Mouse (Mus musculus): Measurements from ENCODE around the gene Kcnk6. TPM values are rescaled to one million over a fixed set of nuclear protein-coding genes. Genes with fewer than 3 reads are reported as not detected.
"Not testable (repeated sequence)": the region's sequence is repeated elsewhere in the genome, so short reads cannot be mapped to it uniquely, and the experiment has no call there.

The Kcnk6 gene
- polyA plus RNA-seq, 1 experiment from 2014 or later, result 1.6 TPM

- H3K9ac ChIP-seq (ENCODE audit: low read length); H3K36me3 ChIP-seq (ENCODE audit: control insufficient read depth, insufficient read depth, low read length); H3K4me3 ChIP-seq (ENCODE audit: low read length); H3K4me2 ChIP-seq (ENCODE audit: low read depth, low read length); H3K27me3 ChIP-seq (ENCODE audit: control insufficient read depth, insufficient read depth, low read depth, low read length); ATAC-seq (ENCODE audit: low read depth); H3K27ac ChIP-seq (ENCODE audit: low read length); H3K9me3 ChIP-seq (ENCODE audit: control insufficient read depth, low read length): not testable (repeated sequence)
- 83% methylated on average over 4 of the region's 4 CpGs for WGBS
- peaks cover 14% of the 10 kb centered on the region for H3K4me1 ChIP-seq (replicated peaks; ENCODE audit: control insufficient read depth, insufficient read depth, low read length)
These were observed 51.0 kb downstream of the Kcnk6 start for GRCm38 (mm10) chr7:29181323-29181722.

GRCm38 (mm10) chr7:29180854-29181236 is 51.5 kb downstream of the Kcnk6 start:
- Histone ChIP-seq H3K4me3 (ENCODE audit: low read length) (peak overlapping the region; percentile 75), H3K9ac (ENCODE audit: low read length) (no peak overlapping the region), H3K4me1 (replicated peaks; ENCODE audit: control insufficient read depth, insufficient read depth, low read length) (peaks cover 14% of the 10 kb centered on the region), H3K27me3 (ENCODE audit: control insufficient read depth, insufficient read depth, low read depth, low read length) (no peaks in the 10 kb centered on the region), H3K27ac (ENCODE audit: low read length) (no peak overlapping the region), H3K4me2 (ENCODE audit: low read depth, low read length) (peak overlapping the region; percentile 51), H3K36me3 (ENCODE audit: control insufficient read depth, insufficient read depth, low read length) (peaks cover 8% of the 10 kb centered on the region), H3K9me3 (ENCODE audit: control insufficient read depth, low read length) (no peaks in the 10 kb centered on the region)
- WGBS, result 36% methylated on average over 5 of the region's 5 CpGs
- ATAC-seq (ENCODE audit: low read depth), result no peak

- peak within 1 kb of the TSS; percentile 92 for H3K4me2 ChIP-seq (ENCODE audit: low read depth, low read length)
- H3K36me3 ChIP-seq (ENCODE audit: control insufficient read depth, insufficient read depth, low read length), result peaks cover 12% of the 10 kb centered on the region
- under 1% methylated on average over 61 of the region's 62 CpGs for WGBS
- no peaks in the 10 kb centered on the region for H3K27me3 ChIP-seq (ENCODE audit: control insufficient read depth, insufficient read depth, low read depth, low read length)
- H3K9ac ChIP-seq (ENCODE audit: low read length), result peak within 1 kb of the TSS; percentile 87
- peak; percentile 97 for ATAC-seq (ENCODE audit: low read depth)
- no peaks in the 10 kb centered on the region for H3K9me3 ChIP-seq (ENCODE audit: control insufficient read depth, low read length)
- H3K4me1 ChIP-seq (replicated peaks; ENCODE audit: control insufficient read depth, insufficient read depth, low read length), result peaks cover 14% of the 10 kb centered on the region
- peak within 1 kb of the TSS; percentile 75 for H3K4me3 ChIP-seq (ENCODE audit: low read length)
- H3K27ac ChIP-seq (ENCODE audit: low read length), result peak within 1 kb of the TSS; percentile 75
These were observed 52.0 kb downstream of the Kcnk6 start, which contains the start of gene Psmd8 for GRCm38 (mm10) chr7:29180077-29180853. Gene Psmd8 (minus strand): TSS chr7:29180701.

DNA sequence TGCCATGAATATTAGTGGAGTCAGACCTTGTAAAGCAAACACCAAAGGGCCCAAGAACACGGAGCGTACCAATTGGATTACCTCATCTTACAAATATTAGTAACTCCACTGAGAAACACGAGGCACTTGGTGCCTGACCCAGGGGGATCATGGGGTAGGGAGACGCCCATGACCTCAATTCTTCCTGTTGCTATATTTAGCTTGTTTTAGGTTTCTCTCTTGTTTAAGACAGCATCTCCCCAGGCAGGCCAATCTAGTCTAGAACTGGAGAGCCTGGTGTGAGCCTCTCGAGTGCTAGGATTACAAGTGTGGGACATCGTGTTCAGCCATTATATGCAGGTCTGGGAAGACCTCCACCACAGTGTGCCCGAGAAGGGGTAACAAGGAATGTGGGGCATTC is 53.0 kb downstream of the Kcnk6 start:
- H3K9me3 ChIP-seq (ENCODE audit: control insufficient read depth, low read length), result no peaks in the 10 kb centered on the region
- peak overlapping the region; percentile 75 for H3K4me3 ChIP-seq (ENCODE audit: low read length)
- peak overlapping the region; percentile 92 for H3K4me2 ChIP-seq (ENCODE audit: low read depth, low read length)
- ATAC-seq (ENCODE audit: low read depth), result no peak
- peak overlapping the region; percentile 87 for H3K9ac ChIP-seq (ENCODE audit: low read length)
- H3K4me1 ChIP-seq (replicated peaks; ENCODE audit: control insufficient read depth, insufficient read depth, low read length), result peaks cover 14% of the 10 kb centered on the region
- peaks cover 22% of the 10 kb centered on the region for H3K36me3 ChIP-seq (ENCODE audit: control insufficient read depth, insufficient read depth, low read length)
- WGBS, result 22% methylated on average over 7 of the region's 7 CpGs
- no peak overlapping the region for H3K27ac ChIP-seq (ENCODE audit: low read length)
- no peaks in the 10 kb centered on the region for H3K27me3 ChIP-seq (ENCODE audit: control insufficient read depth, insufficient read depth, low read depth, low read length)

GRCm38 (mm10) chr7:29178106-29178505 is 54.2 kb downstream of the Kcnk6 start:
- no peak overlapping the region for H3K4me2 ChIP-seq (ENCODE audit: low read depth, low read length)
- no peak overlapping the region for H3K9ac ChIP-seq (ENCODE audit: low read length)
- H3K4me3 ChIP-seq (ENCODE audit: low read length), result no peak overlapping the region
- H3K27ac ChIP-seq (ENCODE audit: low read length), result no peak overlapping the region
- H3K9me3 ChIP-seq (ENCODE audit: control insufficient read depth, low read length), result no peaks in the 10 kb centered on the region
- H3K27me3 ChIP-seq (ENCODE audit: control insufficient read depth, insufficient read depth, low read depth, low read length), result peaks cover 8% of the 10 kb centered on the region
- no peak for ATAC-seq (ENCODE audit: low read depth)
- 91% methylated on average over 4 of the region's 4 CpGs for WGBS
- peaks cover 29% of the 10 kb centered on the region for H3K36me3 ChIP-seq (ENCODE audit: control insufficient read depth, insufficient read depth, low read length)
- peaks cover 14% of the 10 kb centered on the region for H3K4me1 ChIP-seq (replicated peaks; ENCODE audit: control insufficient read depth, insufficient read depth, low read length)

GRCm38 (mm10) chr7:29172390-29173016 is 59.8 kb downstream of the Kcnk6 start:
- peaks cover 26% of the 10 kb centered on the region for H3K36me3 ChIP-seq (ENCODE audit: control insufficient read depth, insufficient read depth, low read length)
- no peaks in the 10 kb centered on the region for H3K9me3 ChIP-seq (ENCODE audit: control insufficient read depth, low read length)
- 36% methylated on average over 32 of the region's 32 CpGs for WGBS
- H3K4me2 ChIP-seq (ENCODE audit: low read depth, low read length), result no peak overlapping the region
- no peak for ATAC-seq (ENCODE audit: low read depth)
- H3K4me3 ChIP-seq (ENCODE audit: low read length), result no peak overlapping the region
- H3K27me3 ChIP-seq (ENCODE audit: control insufficient read depth, insufficient read depth, low read depth, low read length), result peaks cover 42% of the 10 kb centered on the region
- peaks cover 25% of the 10 kb centered on the region for H3K4me1 ChIP-seq (replicated peaks; ENCODE audit: control insufficient read depth, insufficient read depth, low read length)
- H3K9ac ChIP-seq (ENCODE audit: low read length), result no peak overlapping the region; the same call in 1 of the 2 replicates
- H3K27ac ChIP-seq (ENCODE audit: low read length), result no peak overlapping the region

Other genes with a start within 250 kb of the Kcnk6 start
- gene Ryr1, start 107.3 kb downstream of the Kcnk6 start, polyA plus RNA-seq (2015; fragmentation: Nextera tagmentation; extraction: Ambion mirVana), result 0.44 and 0.58 TPM in 2 replicates
- 1.4 and 2.3 TPM in 2 replicates for gene Rasgrp4, start 97.7 kb downstream of the Kcnk6 start, polyA plus RNA-seq (2015; fragmentation: Nextera tagmentation; extraction: Ambion mirVana)
- gene Fam98c, start 76.3 kb downstream of the Kcnk6 start, polyA plus RNA-seq (2015; fragmentation: Nextera tagmentation; extraction: Ambion mirVana), result 17.6 and 21.0 TPM in 2 replicates
- 0.67 and 1.5 TPM in 2 replicates for gene Ggn, start 62.3 kb downstream of the Kcnk6 start, polyA plus RNA-seq (2015; fragmentation: Nextera tagmentation; extraction: Ambion mirVana)
- 1.2 and 2.0 TPM in 2 replicates for gene Spred3, start 62.1 kb downstream of the Kcnk6 start, polyA plus RNA-seq (2015; fragmentation: Nextera tagmentation; extraction: Ambion mirVana)
- gene Psmd8, start 51.8 kb downstream of the Kcnk6 start, polyA plus RNA-seq (2015; fragmentation: Nextera tagmentation; extraction: Ambion mirVana), result 256 and 273 TPM in 2 replicates
- gene Catsperg1, start 18.5 kb downstream of the Kcnk6 start, polyA plus RNA-seq (2015; fragmentation: Nextera tagmentation; extraction: Ambion mirVana), result 1.1 and 1.7 TPM in 2 replicates
- 126 and 136 TPM in 2 replicates for gene Yif1b, start 5.8 kb upstream of the Kcnk6 start, polyA plus RNA-seq (2015; fragmentation: Nextera tagmentation; extraction: Ambion mirVana)
- 21.9 and 32.5 TPM in 2 replicates for gene 2200002D01Rik, start 16.0 kb upstream of the Kcnk6 start, polyA plus RNA-seq (2015; fragmentation: Nextera tagmentation; extraction: Ambion mirVana)
- gene Spint2, start 49.4 kb upstream of the Kcnk6 start, polyA plus RNA-seq (2015; fragmentation: Nextera tagmentation; extraction: Ambion mirVana), result 309 and 317 TPM in 2 replicates
- 157 and 162 TPM in 2 replicates for gene Ppp1r14a, start 56.8 kb upstream of the Kcnk6 start, polyA plus RNA-seq (2015; fragmentation: Nextera tagmentation; extraction: Ambion mirVana)
- gene Dpf1, start 71.4 kb upstream of the Kcnk6 start, polyA plus RNA-seq (2015; fragmentation: Nextera tagmentation; extraction: Ambion mirVana), result 8.1 and 8.7 TPM in 2 replicates